Mouse (Mus musculus) brain, embryonic 14.5 days (tissue): ENCODE measurements at regions not wholly inside any gene's neighbourhood (a gene's known extent, or its start where the extent isn't known, plus 50 kb on each side); places are given as distances from the start of the nearest gene placed in this dataset.

ENCODE experiments used
- CTCF ChIP-seq: fragments of 200-500 bp; IDR thresholded peaks from 2 replicates; pipeline ENCODE4 v1.5.1; 2012; ENCODE audit warnings: inconsistent platforms, mild to moderate bottlenecking, moderate library complexity, borderline replicate concordance; ENCODE audit not compliant: insufficient read depth, insufficient read length; ENCODE audit errors: extremely low read depth
- POLR2A ChIP-seq: fragments of 200-500 bp; IDR thresholded peaks from 2 replicates; pipeline ENCODE4 v1.6.1; 2012; ENCODE audit warnings: mild to moderate bottlenecking, inconsistent platforms, borderline replicate concordance; ENCODE audit not compliant: poor library complexity, insufficient read depth, insufficient read length, severe bottlenecking; ENCODE audit errors: extremely low read depth

GRCm38 (mm10) chr8:79501238-79501637 is 101.9 kb upstream of the Smad1 start:
- TF ChIP-seq CTCF (no peak), POLR2A (no peak)
